Mouse (Mus musculus) adrenal gland, adult 2 months (tissue): Measurements from ENCODE around the gene Ccdc77. TPM values are rescaled to one million over a fixed set of nuclear protein-coding genes. Genes with fewer than 3 reads are reported as not detected.

Experiments used
- DNase-seq: peaks from one replicate; pipeline ENCODE4 v3.0.0; 2021
- long read RNA-seq: library from polyadenylated mRNA; stranded (forward); transcript quantifications from one replicate; pipeline ENCODE4 v2.0.0, GENCODE M21; 2021
- polyA plus RNA-seq: library from polyadenylated mRNA; depleted of rRNA; stranded (reverse); fragments of >200 nt; gene quantifications from 2 replicates; pipeline ENCODE4 v1.2.3, GENCODE M21; 2012; rRNA removed
- total RNA-seq, 2 experiments: library from RNA; stranded (reverse); gene quantifications; 2 replicates each; pipeline ENCODE4 v1.2.3; 2021

The Ccdc77 gene
- 1 to 10 TPM; 4.2 to 6.8 TPM for total RNA-seq
- polyA plus RNA-seq, result 1.3 and 1.7 TPM in 2 replicates
- long read RNA-seq, result 0 reads

DNA sequence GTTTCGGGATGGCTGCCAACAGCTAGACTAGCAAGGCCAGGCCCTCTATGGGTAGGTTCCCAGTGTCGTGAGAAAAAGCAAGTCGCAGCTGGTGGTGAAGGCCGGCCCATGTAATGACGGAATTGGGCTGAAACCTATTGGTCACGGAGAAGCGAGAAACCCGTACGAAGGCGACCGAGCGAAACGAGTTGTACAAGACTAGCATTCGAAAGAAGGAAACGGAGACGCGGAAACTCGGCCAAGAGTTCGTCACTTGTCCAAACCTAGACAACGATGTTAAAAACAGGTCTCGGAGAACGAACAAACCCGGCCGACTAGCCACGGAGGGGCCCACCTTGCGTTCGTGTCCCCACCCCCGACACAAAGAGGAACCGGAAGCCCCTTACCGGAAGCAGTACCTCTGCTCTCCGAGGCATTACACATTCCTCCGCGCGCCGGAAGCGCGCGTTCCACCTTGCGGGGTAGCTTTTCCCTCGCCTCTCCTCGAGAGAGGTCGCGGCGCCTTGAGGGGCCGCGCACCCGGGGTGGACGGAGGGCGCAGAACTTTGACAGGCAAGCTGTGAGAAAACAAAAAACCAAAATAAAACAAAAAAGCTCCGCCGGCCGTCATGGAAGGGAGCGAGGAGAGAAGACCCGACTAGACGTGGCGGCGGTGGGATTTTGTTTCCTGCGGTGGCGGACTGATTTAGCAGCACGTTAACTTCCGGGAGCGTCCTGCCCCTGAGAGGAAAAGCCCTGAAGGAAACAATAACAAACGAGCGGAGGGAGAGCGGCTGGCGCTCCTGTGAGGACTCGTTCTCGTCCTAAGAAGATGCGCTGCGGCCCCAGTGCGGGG, at the start of gene Ccdc77, which contains the start of gene Kdm5a:
TSS of gene Ccdc77 (minus strand) at position 687 of the 835 bp plus-strand sequence.
TSS of gene Kdm5a (plus strand) at position 437 of the 835 bp plus-strand sequence.
- peak; percentile 95 for DNase-seq

DNA sequence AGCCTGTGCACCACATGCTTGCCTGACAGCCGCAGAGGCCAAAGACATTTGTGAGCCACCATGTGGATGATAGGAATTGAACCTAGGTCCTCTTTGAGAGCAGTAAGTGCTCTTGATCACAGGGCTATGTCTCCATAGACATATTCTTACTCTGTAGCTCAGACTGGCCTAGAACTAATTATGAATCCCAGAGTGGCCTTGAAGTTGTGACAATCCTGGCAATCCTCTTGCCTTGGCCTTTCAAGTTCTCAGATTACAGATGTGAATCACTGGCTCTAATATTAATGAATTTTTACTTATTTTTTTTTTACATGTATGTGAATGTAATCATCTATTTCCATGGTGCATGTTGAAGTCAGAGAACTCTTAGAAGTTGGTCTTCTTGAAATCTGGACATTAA, 39.8 kb upstream of the Ccdc77 start:
- peak; percentile 70 for DNase-seq

DNA sequence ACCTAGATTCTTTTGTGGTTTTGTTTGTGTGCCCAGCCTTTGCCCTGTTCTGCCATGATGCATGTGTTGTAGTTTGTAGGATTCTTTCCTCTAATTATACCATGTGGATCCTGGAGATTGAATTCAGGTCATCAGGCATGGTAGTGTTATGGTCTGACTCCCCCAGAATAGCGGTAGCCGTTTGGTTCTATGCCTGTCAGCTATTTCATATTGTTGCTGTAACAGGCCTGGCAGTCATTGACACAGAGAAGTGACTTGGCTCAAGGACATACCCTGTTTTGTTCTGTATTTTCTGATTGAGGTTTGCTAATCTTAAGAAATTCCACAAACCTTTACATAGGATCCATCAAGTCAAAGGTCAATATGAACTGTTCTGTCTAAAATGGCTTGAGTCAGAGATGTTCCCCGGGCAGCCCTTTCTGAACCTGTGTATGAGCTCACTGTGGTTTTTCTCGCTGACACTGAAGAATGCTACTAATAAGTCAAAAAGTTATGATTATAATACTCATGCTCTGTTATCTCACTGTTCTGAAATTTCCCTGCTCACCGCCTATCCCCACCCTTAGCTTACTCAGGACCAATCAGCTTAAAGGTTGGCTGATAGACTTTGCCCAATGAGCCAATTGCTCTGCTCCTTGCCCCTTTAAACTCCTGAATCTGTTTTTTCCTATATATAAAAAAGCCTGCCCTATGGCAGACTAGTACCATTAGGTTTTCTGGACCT, 31.6 kb upstream of the Ccdc77 start:
- DNase-seq, result peak; percentile 50

GRCm38 (mm10) chr6:120392811-120393210, 28.6 kb upstream of the Ccdc77 start:
- DNase-seq, result no peak

- DNase-seq, result no peak
Observed at GRCm38 (mm10) chr6:120390054-120390453, 25.9 kb upstream of the Ccdc77 start.

DNA sequence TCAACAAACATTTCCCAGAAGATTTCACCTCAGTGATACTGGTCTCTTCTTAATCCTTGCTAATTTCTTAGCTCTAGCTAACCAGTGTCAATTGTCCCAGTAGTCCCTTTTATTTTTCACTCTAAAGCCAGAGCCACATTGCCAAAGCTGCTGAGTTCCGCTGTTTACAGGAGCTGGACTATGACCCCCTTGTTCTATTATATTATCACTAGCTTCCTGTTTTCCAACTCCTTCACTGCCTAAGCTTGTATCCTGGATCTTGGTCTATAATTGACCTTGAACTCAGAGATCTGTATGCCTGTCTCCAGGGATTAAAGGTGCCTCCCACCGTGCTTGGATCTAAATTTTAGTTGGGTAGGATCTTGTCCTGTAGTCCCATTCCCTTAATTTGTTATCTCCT, 12.6 kb upstream of the Ccdc77 start:
- no peak for DNase-seq

- peak; percentile 8 for DNase-seq
Observed at GRCm38 (mm10) chr6:120365051-120365450, 877 bp upstream of the Ccdc77 start.

- DNase-seq, result no peak
Observed at GRCm38 (mm10) chr6:120364523-120364905, 340 bp upstream of the Ccdc77 start.

DNA sequence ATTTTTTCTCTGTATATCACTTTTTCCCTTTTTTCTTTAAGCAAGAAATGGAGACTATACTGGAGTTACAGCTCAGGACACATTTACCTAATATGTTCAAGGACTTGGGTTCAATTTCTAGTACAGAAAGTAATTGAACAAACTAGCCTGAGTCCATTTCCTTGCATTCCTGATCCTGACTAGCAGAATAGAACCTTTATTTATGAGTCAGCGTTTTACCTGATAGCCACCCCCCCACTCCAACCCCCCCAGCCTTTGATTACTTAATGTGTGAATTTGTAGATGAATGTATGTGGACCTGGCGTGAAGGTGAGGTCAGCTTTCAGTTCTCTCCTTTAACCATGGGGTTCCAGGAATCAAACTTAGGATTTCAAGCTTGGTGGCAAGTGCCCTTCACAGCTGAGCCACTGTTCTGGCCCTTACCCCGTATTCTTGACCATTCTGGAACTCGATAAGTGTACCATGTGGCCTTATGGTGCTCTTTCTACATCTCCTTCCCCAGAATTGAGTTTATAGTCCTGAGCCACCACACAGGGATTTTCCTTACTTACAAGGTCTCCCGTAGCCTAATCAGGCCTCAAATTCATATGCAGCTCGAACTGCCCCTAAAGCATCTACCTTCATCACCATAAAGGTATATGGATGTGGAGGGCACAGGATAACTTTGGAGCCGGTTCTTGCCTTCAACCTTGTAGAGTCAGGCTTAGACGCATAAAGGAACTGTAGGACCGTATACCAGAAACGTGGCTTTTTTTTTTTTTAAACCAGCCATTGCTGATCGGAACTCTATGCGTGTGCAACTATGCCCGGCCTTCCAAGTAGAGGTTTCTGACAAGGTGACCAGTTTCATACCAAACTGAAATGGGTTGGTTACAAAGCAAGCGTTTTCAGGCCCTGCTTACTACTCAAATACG, 1.1 kb downstream of the Ccdc77 start:
- DNase-seq, result no peak

GRCm38 (mm10) chr6:120362124-120362523, 2.0 kb downstream of the Ccdc77 start:
- DNase-seq, result no peak

DNA sequence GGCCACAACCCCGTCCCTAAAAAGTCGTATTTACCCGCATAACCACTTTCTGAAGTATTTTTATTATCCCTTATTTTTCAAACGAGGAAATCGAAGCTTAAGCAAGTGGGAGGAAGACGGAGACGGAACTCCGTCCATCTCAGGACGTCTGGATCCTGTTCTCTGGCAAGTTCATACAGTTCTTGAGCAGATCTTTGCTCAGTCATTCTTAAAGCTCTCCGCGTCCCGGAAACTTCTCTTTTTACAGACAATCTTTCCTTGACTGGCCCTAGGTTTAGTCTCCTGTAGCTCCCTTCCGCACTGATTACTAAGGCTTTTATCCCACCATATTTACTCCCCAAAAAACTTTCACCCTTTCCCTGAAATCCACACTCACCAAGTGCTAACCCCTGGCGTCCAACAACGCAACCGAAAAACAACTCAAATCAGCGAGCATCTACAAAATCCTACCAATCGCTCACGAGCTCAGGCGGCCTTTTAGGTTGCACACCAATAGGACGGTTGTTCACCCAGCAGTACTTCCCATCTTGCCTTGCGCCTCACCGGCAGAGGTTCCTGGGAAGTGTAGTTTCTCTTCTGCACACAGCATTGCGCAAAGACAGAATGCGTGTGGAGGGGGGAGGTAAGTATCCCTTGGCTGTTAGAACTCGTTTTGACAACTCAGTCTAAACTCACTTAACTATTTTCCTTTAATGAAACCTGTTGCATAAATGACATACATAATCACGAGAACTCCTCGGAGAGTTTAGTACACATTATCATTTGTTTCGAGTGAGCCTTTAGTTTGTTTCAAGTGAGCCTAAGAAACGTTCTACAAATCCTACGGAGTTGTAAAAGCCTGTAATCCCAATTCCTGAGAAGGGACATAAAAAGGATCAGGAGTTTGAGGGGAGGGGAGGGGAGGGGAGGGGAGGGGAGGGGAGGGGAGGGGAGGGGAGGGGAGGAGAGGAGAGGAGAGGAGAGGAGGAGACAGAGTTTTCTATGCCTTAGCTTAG, 6.9 kb downstream of the Ccdc77 start:
- DNase-seq, result peak; percentile 91

DNA sequence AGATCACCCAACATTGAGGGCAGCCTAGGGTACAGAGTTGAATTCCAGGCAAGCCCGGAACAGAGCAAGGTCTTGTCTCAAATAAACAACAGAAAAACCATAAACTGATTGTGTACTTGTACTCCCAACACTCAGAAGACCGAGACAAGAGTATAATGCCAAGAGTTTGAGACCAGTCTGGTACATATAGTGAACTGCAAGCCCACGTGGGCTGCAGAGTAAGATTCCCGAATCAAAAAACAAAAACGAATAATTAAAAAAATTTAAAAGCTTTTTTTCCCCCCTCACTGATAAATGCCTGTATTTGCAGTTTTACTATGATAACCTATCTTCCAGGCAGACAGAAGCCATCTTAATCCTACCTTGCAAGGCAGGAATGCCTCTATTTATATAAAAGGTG, 7.7 kb downstream of the Ccdc77 start:
- DNase-seq, result no peak

DNA sequence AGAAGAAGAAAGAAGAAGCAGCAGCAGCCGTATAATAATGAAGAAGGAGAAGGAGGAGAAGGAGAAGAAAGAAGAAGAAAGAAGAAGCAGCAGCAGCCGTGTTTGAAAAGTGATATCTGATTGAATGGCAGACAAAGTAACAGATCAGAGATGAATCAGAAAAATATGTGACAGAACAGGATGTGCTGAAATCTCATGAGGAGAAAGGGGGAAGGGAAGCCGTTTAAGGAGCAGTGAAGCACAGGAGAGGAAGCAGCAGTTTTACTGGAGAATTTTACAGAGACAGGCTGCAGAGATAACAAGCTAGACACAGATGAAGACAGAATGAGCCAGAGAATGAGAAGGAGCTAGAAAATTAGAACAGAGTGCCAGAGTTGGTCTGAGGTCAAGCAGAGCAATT, 15.2 kb downstream of the Ccdc77 start:
- no peak for DNase-seq

- no peak for DNase-seq
Observed at GRCm38 (mm10) chr6:120343992-120344391, 20.2 kb downstream of the Ccdc77 start.

DNA sequence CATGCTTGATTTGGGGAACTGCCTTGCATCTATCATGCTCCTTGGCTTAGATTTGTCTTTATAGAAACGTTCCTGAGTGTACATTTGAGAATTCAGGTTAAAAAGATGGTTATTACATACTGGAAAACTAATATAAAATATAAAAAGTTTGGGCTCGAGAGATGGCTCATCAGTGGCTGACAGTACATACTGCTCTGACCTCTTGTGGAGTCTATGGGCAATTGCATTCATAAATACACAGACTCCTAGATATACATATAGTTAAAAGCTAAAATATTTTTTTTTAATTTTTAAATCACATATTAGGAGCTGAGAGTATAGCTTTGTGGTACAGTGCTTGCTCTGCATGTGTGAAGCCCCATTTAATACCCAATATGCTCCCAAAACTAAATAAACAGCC, 31.8 kb downstream of the Ccdc77 start:
- no peak for DNase-seq

GRCm38 (mm10) chr6:120324295-120324927, 39.8 kb downstream of the Ccdc77 start:
- peak; percentile 46 for DNase-seq

GRCm38 (mm10) chr6:120320369-120320768, 43.8 kb downstream of the Ccdc77 start:
- DNase-seq, result no peak

DNA sequence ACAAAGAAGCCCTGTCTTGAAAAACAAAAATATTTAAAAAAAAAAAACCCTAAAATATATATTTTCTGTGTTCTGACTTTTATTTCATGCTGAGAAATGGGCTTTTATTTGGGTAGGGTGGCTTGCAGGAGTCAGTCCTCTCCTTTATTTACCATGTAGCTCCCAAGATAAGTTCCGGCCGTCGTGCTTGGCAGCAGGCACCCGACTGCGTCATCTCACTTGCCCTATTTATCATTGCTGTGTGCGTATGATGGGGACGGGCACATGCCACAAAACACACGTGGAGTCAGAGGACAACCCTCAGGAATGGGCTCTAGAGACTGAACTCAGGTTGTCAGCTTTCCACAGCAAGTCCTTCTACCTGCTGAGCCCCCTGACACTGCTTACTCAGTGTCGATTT, 45.0 kb downstream of the Ccdc77 start:
- no peak for DNase-seq

- DNase-seq, result no peak
Observed at GRCm38 (mm10) chr6:120318303-120318940, 45.8 kb downstream of the Ccdc77 start.

DNA sequence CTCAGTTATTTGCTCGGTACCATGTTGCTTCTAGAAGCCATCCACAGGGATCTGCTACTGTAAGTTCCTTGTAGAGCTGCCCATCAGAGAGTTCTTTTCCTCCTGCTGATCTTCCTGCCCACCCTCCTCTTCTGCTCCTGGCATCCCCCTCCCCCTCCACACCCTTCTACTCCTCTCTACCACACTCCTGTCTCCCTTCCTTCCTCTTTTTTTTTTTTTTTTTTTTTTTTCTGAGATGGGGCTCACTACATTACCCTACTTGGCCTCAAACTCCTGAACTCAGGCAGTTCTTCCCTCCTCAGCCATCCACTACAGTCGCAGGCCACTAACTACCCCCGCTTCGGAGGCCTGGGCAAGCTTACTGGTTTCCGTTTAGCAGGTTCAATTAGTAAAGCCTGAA, 51.7 kb downstream of the Ccdc77 start:
- DNase-seq, result no peak
